Mouse (Mus musculus) megakaryocyte, adult 5-6 weeks (primary cell): Measurements from ENCODE around the gene Stx1b. TPM values are rescaled to one million over a fixed set of nuclear protein-coding genes. Genes with fewer than 3 reads are reported as not detected.

ENCODE experiments used
- ATAC-seq: 2 replicates; pipeline ENCODE4 v1.8.0; 2016; ENCODE audit warnings: mild to moderate bottlenecking, inconsistent platforms; ENCODE audit not compliant: poor library complexity, severe bottlenecking
- total RNA-seq, 2 experiments: library from RNA; stranded (forward) in 1 of 2; stranded (reverse) in 1 of 2; fragments of 153-499, 151-499 nt in 1 of 2; fragments of 221-1000, 200-1000 nt in 1 of 2; gene quantifications; 2 replicates each; pipeline versions ENCODE4 v1.2.3 to v1.2.4; 2015 to 2017

Stx1b gene
- total RNA-seq, 2 experiments from 2014 or later: 0.04 TPM; not detected in 1

- peak; percentile 74 for ATAC-seq
These were observed 64.6 kb downstream of the Stx1b start for GRCm38 (mm10) chr7:127759716-127760115.

Other genes starting within 250 kb of the Stx1b start
- 2.6 and 6.3 TPM in 2 replicates for gene Ccdc189, start 236.0 kb downstream of the Stx1b start, total RNA-seq (2015)
- gene Ccdc189, start 236.0 kb downstream of the Stx1b start, total RNA-seq (2017): 2.5 and 11.0 TPM in 2 replicates
- gene Rnf40, start 235.8 kb downstream of the Stx1b start, total RNA-seq (2015): 14.1 and 18.8 TPM in 2 replicates
- 35.1 and 48.0 TPM in 2 replicates for gene Rnf40, start 235.8 kb downstream of the Stx1b start, total RNA-seq (2017)
- gene Zfp629, start 208.8 kb downstream of the Stx1b start, total RNA-seq (2015): 3.5 TPM in 2 replicates
- 4.2 and 5.8 TPM in 2 replicates for gene Zfp629, start 208.8 kb downstream of the Stx1b start, total RNA-seq (2017)
- gene Bcl7c, start 115.6 kb downstream of the Stx1b start, total RNA-seq (2015): 30.2 and 37.4 TPM in 2 replicates
- gene Bcl7c, start 115.6 kb downstream of the Stx1b start, total RNA-seq (2017): 8.6 and 16.6 TPM in 2 replicates
- gene Ctf1, start 111.8 kb downstream of the Stx1b start, total RNA-seq (2015): 0.16 TPM in 1 of 2 replicates, not detected in the other
- gene Ctf1, start 111.8 kb downstream of the Stx1b start, total RNA-seq (2017): 0.29 TPM in 1 of 2 replicates, not detected in the other
- gene Ctf2, start 92.4 kb downstream of the Stx1b start, total RNA-seq (2015): not detected in 2 replicates
- gene Ctf2, start 92.4 kb downstream of the Stx1b start, total RNA-seq (2017): not detected in 2 replicates
- 2.1 TPM in 2 replicates for gene Fbxl19, start 80.0 kb downstream of the Stx1b start, total RNA-seq (2015)
- gene Fbxl19, start 80.0 kb downstream of the Stx1b start, total RNA-seq (2017): 5.8 and 6.2 TPM in 2 replicates
- gene Orai3, start 54.7 kb downstream of the Stx1b start, total RNA-seq (2015): 30.9 and 33.7 TPM in 2 replicates
- gene Orai3, start 54.7 kb downstream of the Stx1b start, total RNA-seq (2017): 29.5 and 32.7 TPM in 2 replicates
- gene Setd1a, start 47.9 kb downstream of the Stx1b start, total RNA-seq (2015): 35.2 and 43.3 TPM in 2 replicates
- gene Setd1a, start 47.9 kb downstream of the Stx1b start, total RNA-seq (2017): 7.7 and 9.8 TPM in 2 replicates
- gene Gm49388, start 38.9 kb downstream of the Stx1b start, total RNA-seq (2015): not detected in 2 replicates
- not detected in 2 replicates for gene Gm49388, start 38.9 kb downstream of the Stx1b start, total RNA-seq (2017)
- gene Hsd3b7, start 23.9 kb downstream of the Stx1b start, total RNA-seq (2015): 27.0 and 30.9 TPM in 2 replicates
- gene Hsd3b7, start 23.9 kb downstream of the Stx1b start, total RNA-seq (2017): 28.5 and 28.7 TPM in 2 replicates
- gene Stx4a, start 255 bp downstream of the Stx1b start, total RNA-seq (2015): 59.2 and 68.7 TPM in 2 replicates
- 37.7 and 45.0 TPM in 2 replicates for gene Stx4a, start 255 bp downstream of the Stx1b start, total RNA-seq (2017)
- gene Zfp646, start 51.7 kb upstream of the Stx1b start, total RNA-seq (2015): 16.4 and 22.5 TPM in 2 replicates
- gene Zfp646, start 51.7 kb upstream of the Stx1b start, total RNA-seq (2017): 32.2 and 36.8 TPM in 2 replicates
- 2.9 and 5.7 TPM in 2 replicates for gene Zfp668, start 52.3 kb upstream of the Stx1b start, total RNA-seq (2015)
- 1.9 and 3.1 TPM in 2 replicates for gene Zfp668, start 52.3 kb upstream of the Stx1b start, total RNA-seq (2017)
- 0.48 TPM in 1 of 2 replicates, not detected in the other for gene Prss53, start 66.4 kb upstream of the Stx1b start, total RNA-seq (2015)
- gene Prss53, start 66.4 kb upstream of the Stx1b start, total RNA-seq (2017): not detected in 2 replicates
- gene Gm21974, start 70.9 kb upstream of the Stx1b start, total RNA-seq (2015): not detected in 2 replicates
- gene Gm21974, start 70.9 kb upstream of the Stx1b start, total RNA-seq (2017): not detected in 2 replicates
- 49.9 and 59.6 TPM in 2 replicates for gene Vkorc1, start 71.1 kb upstream of the Stx1b start, total RNA-seq (2015)
- 5.5 and 11.2 TPM in 2 replicates for gene Vkorc1, start 71.1 kb upstream of the Stx1b start, total RNA-seq (2017)
- 45.1 and 47.9 TPM in 2 replicates for gene Bckdk, start 79.5 kb upstream of the Stx1b start, total RNA-seq (2015)
- gene Bckdk, start 79.5 kb upstream of the Stx1b start, total RNA-seq (2017): 31.2 and 35.5 TPM in 2 replicates
- 20.1 and 24.6 TPM in 2 replicates for gene Kat8, start 88.0 kb upstream of the Stx1b start, total RNA-seq (2015)
- 22.7 and 23.6 TPM in 2 replicates for gene Kat8, start 88.0 kb upstream of the Stx1b start, total RNA-seq (2017)
- not detected in 2 replicates for gene Prss8, start 105.6 kb upstream of the Stx1b start, total RNA-seq (2015)
- not detected in 2 replicates for gene Prss8, start 105.6 kb upstream of the Stx1b start, total RNA-seq (2017)
- gene Prss36, start 122.2 kb upstream of the Stx1b start, total RNA-seq (2015): 0.78 and 1.1 TPM in 2 replicates
- gene Prss36, start 122.2 kb upstream of the Stx1b start, total RNA-seq (2017): 1.7 TPM in 1 of 2 replicates, not detected in the other
- 106 and 143 TPM in 2 replicates for gene Fus, start 142.9 kb upstream of the Stx1b start, total RNA-seq (2015)
- 31.4 and 61.8 TPM in 2 replicates for gene Fus, start 142.9 kb upstream of the Stx1b start, total RNA-seq (2017)
- gene Pycard, start 169.3 kb upstream of the Stx1b start, total RNA-seq (2015): 251 and 323 TPM in 2 replicates
- 48.0 and 56.5 TPM in 2 replicates for gene Pycard, start 169.3 kb upstream of the Stx1b start, total RNA-seq (2017)
- not detected in 2 replicates for gene Trim72, start 179.4 kb upstream of the Stx1b start, total RNA-seq (2015)
- not detected in 2 replicates for gene Trim72, start 179.4 kb upstream of the Stx1b start, total RNA-seq (2017)
- gene Itgam, start 238.1 kb upstream of the Stx1b start, total RNA-seq (2015): 209 and 227 TPM in 2 replicates
- gene Itgam, start 238.1 kb upstream of the Stx1b start, total RNA-seq (2017): 286 and 332 TPM in 2 replicates
- 9.8 and 11.2 TPM in 2 replicates for gene Gm49368, start 238.1 kb upstream of the Stx1b start, total RNA-seq (2015)
- gene Gm49368, start 238.1 kb upstream of the Stx1b start, total RNA-seq (2017): 0.81 and 2.3 TPM in 2 replicates